Mouse (Mus musculus) intestine, embryonic 14.5 days (tissue): Measurements from ENCODE around the gene Plxna2. TPM values are rescaled to one million over a fixed set of nuclear protein-coding genes. Genes with fewer than 3 reads are reported as not detected.

ENCODE experiments used
- ATAC-seq: fragments of 200-750 bp; cut with Nextera tagmentation; replicated peaks from 2 replicates; pipeline ENCODE4 v1.8.0; 2017; ENCODE audit warnings: low read depth, moderate number of reproducible peaks, moderate TSS enrichment, moderate library complexity; ENCODE audit not compliant: low FRiP score, low TSS enrichment
- DNase-seq: peaks from one replicate; pipeline ENCODE4 v3.0.0-alpha.2; 2018; ENCODE audit warnings: low spot score
- H3K27ac ChIP-seq: fragments of 300-500 bp; sonication (generic); 2 replicates; pipeline ENCODE4 v1.5.1; 2014; ENCODE audit warnings: low read depth, mild to moderate bottlenecking, control low read depth
- H3K27me3 ChIP-seq: fragments of 300-500 bp; sonication (generic); replicated peaks from 2 replicates; pipeline ENCODE4 v1.6.1; 2014; ENCODE audit warnings: low read length, control low read depth; ENCODE audit not compliant: control insufficient read depth, insufficient read depth
- H3K36me3 ChIP-seq: fragments of 300-500 bp; sonication (generic); 2 replicates; pipeline ENCODE4 v1.6.1; 2014; ENCODE audit warnings: low read length, control low read depth; ENCODE audit not compliant: control insufficient read depth, insufficient read depth
- H3K4me1 ChIP-seq: fragments of 300-500 bp; sonication (generic); replicated peaks from 2 replicates; pipeline ENCODE4 v1.6.1; 2014; ENCODE audit warnings: low read length, control low read depth, mixed read lengths; ENCODE audit not compliant: control insufficient read depth, insufficient read depth
- H3K4me2 ChIP-seq: fragments of 300-500 bp; sonication (generic); 2 replicates; pipeline ENCODE4 v1.6.1; 2014; ENCODE audit warnings: low read length
- H3K4me3 ChIP-seq: fragments of 300-500 bp; sonication (generic); 2 replicates; pipeline ENCODE4 v1.5.1; 2014; ENCODE audit warnings: low read depth, low read length, control low read depth, mixed read lengths
- H3K9ac ChIP-seq: fragments of 300-500 bp; sonication (generic); 2 replicates; pipeline ENCODE4 v1.6.1; 2014; ENCODE audit warnings: mild to moderate bottlenecking, low read length
- H3K9me3 ChIP-seq: fragments of 300-500 bp; sonication (generic); 2 replicates; pipeline ENCODE4 v1.6.1; 2016; ENCODE audit warnings: low read length, control low read depth; ENCODE audit not compliant: control insufficient read depth
- WGBS: fragments of 180-500 bp; shearing (Covaris S2); extraction: QIAGEN DNeasy Blood & Tissue Kit; methylation state at CpG from one replicate; pipeline ENCODE4 v1.1.7; 2014; 5-methylcytosine and 5-hydroxymethylcytosine counted together
- polyA plus RNA-seq: library from polyadenylated mRNA; unstranded; fragments of >200 nt; fragmentation: Nextera tagmentation; extraction: Ambion mirVana; gene quantifications from 2 replicates; pipeline ENCODE4 v1.2.1, GENCODE M21; 2014

Plxna2 gene
- polyA plus RNA-seq, 1 experiment from 2014 or later = 8.9 TPM

DNA sequence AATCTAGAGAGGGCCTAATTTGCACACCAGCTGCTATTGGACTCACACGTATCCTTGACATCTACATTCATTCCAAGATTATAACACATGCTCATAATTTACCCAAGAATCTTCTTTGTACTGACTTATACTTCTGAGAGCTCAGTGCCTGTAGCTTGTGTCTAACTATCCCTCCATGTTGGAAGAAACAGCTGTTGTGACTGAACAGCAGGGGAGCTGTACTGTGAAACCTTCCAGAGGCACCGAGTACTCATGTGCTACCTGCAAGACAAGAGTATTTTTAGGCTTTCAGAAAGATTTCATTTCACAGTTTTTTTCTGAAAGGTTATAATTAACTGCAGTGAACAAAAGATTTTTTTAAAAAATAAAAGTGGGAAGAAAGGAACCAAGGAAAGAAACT, 159.6 kb downstream of the Plxna2 start:
- H3K27me3 ChIP-seq = no peaks in the 10 kb centered on the region
- DNase-seq (no peak), ATAC-seq (no peak)
- no peaks in the 10 kb centered on the region for H3K36me3 ChIP-seq
- no peak overlapping the region for H3K4me3 ChIP-seq
- H3K4me1 ChIP-seq = no peaks in the 10 kb centered on the region
- H3K9me3 ChIP-seq = no peaks in the 10 kb centered on the region
- no peak overlapping the region for H3K9ac ChIP-seq
- no peak overlapping the region for H3K4me2 ChIP-seq
- 96% methylated on average over 2 of the region's 2 CpGs for WGBS
- no peak overlapping the region for H3K27ac ChIP-seq

DNA sequence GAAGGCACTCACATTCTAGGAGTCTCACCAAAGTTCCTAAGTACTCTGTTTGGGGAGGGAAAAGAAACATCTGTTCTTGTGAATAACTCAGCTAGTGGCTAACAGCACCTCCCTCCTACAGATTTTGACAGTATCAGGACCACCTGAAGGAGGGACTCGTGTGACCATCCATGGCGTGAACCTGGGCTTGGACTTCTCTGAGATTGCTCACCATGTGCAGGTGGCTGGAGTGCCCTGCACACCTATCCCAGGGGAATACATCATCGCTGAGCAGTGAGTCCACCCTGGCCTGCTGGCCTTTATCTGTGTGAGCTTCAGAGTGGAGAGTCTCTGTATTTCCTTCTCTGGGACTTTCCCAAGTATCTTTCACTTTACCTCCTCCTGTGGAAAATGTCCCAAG, 162.4 kb downstream of the Plxna2 start:
- H3K4me2 ChIP-seq = no peak overlapping the region
- H3K27ac ChIP-seq = no peak overlapping the region
- H3K9me3 ChIP-seq = no peaks in the 10 kb centered on the region
- no peaks in the 10 kb centered on the region for H3K27me3 ChIP-seq
- ATAC-seq = no peak
- no peak overlapping the region for H3K9ac ChIP-seq
- 90% methylated on average over 3 of the region's 3 CpGs for WGBS
- H3K36me3 ChIP-seq = no peaks in the 10 kb centered on the region
- DNase-seq = no peak
- H3K4me1 ChIP-seq = no peaks in the 10 kb centered on the region
- H3K4me3 ChIP-seq = no peak overlapping the region

DNA sequence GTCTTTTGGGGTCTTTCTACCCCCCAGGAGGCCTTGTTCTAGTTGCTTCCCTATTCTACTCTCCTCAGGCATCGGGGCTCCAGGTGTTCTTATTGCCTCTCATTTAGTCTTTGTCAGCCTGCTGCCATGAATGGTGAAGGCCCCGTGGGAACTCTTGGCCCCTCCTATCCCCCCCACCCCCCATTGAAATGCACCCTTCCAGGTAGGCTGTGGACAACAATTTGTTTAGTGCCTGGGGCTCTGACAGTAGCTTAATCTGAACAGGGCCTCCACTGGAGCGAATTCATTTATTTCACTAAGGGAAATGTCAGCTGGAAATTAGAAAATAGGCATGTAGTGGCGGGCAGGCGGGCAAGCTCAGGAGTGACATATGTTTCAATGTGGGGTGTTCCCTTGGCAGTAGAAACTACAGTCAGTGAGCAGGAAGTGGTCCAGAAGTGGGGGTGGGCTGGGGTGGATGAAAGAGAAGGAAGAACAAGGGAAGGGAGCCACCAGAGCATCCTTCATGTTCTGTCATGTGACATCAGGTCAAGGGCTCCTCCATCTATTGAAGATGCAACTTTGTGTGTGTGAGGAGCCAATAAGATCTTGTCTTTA, 162.9 kb downstream of the Plxna2 start:
- Histone ChIP-seq H3K4me2 (no peak overlapping the region), H3K4me3 (no peak overlapping the region), H3K9me3 (no peaks in the 10 kb centered on the region), H3K4me1 (no peaks in the 10 kb centered on the region), H3K9ac (no peak overlapping the region), H3K27me3 (no peaks in the 10 kb centered on the region), H3K27ac (no peak overlapping the region), H3K36me3 (peaks cover 2% of the 10 kb centered on the region; the same call in 1 of the 2 replicates)
- DNase-seq (no peak), ATAC-seq (no peak)
- 82% methylated on average over 5 of the region's 5 CpGs for WGBS

DNA sequence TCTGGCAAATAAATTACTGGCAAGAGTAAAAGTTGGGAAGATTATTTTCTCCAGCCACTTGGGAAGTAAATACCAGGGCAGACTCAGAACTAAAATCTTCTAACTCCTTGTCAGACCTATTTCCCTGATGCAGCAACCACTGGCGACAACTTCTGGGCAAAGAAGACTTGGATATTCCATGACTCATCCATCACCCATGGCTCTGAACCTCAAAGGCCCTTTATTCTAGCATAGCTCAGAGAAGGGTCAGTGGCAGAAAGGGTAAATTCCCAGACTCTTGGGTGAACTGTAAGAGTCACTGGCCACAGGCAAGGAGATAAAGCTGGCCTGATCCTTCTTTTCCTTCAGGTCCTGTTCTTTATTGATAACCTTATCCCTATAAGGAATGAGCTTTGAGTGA, 163.5 kb downstream of the Plxna2 start:
- 85% methylated on average over 1 of the region's 1 CpGs for WGBS
- DNase-seq (no peak), ATAC-seq (no peak)
- H3K4me3 ChIP-seq = no peak overlapping the region
- no peaks in the 10 kb centered on the region for H3K9me3 ChIP-seq
- H3K36me3 ChIP-seq = peaks cover 7% of the 10 kb centered on the region
- no peaks in the 10 kb centered on the region for H3K4me1 ChIP-seq
- H3K27ac ChIP-seq = no peak overlapping the region
- no peak overlapping the region for H3K9ac ChIP-seq
- no peaks in the 10 kb centered on the region for H3K27me3 ChIP-seq
- H3K4me2 ChIP-seq = no peak overlapping the region

DNA sequence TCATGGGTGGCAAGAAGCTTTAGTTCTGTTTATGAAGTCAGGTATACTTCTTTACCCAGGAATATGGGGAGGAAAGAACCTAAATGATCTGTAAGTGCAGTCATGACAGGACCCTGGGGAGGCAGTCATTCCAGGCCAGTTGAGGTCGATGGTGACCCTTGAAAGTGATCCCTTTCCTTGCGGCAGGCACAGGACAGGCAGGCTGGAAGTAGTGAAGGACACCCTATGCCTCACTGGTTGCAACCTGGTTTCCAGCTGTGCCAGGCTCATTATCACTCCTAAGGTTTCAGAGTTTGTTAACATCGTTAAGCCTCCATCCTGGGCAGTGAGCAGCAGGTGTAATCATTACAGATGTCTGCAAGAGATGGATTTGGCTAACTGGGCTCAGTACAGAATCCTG, 164.3 kb downstream of the Plxna2 start:
- Histone ChIP-seq H3K27me3 (no peaks in the 10 kb centered on the region), H3K4me3 (no peak overlapping the region), H3K4me2 (no peak overlapping the region), H3K9me3 (no peaks in the 10 kb centered on the region), H3K36me3 (peaks cover 9% of the 10 kb centered on the region), H3K27ac (no peak overlapping the region), H3K4me1 (no peaks in the 10 kb centered on the region), H3K9ac (no peak overlapping the region)
- 66% methylated on average over 3 of the region's 3 CpGs for WGBS
- ATAC-seq (no peak), DNase-seq (no peak)

DNA sequence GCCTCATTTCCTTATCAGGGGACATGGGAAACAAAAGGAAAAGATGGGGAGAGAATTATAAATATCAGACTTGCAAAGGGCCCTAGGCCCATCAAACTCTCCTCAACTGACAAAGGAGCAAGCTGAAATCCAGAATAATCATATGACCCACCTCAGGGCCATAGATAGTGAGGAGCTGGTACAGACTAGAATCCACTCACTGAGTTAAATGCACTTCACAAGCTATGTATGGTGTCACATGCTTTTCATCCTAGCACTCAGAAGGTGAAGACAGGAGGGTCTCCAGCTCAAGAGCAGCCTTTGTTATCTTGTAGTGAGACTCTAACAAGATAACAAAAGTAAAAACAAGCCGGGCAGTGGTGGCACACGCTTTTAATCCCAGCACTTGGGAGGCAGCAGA, 169.6 kb downstream of the Plxna2 start:
- no peak overlapping the region for H3K4me3 ChIP-seq
- H3K4me2 ChIP-seq = no peak overlapping the region
- no peaks in the 10 kb centered on the region for H3K9me3 ChIP-seq
- H3K27ac ChIP-seq = no peak overlapping the region
- no peak for DNase-seq
- H3K9ac ChIP-seq = no peak overlapping the region
- 90% methylated on average over 2 of the region's 2 CpGs for WGBS
- H3K4me1 ChIP-seq = no peaks in the 10 kb centered on the region
- no peaks in the 10 kb centered on the region for H3K27me3 ChIP-seq
- H3K36me3 ChIP-seq = peaks cover 27% of the 10 kb centered on the region
- no peak for ATAC-seq

DNA sequence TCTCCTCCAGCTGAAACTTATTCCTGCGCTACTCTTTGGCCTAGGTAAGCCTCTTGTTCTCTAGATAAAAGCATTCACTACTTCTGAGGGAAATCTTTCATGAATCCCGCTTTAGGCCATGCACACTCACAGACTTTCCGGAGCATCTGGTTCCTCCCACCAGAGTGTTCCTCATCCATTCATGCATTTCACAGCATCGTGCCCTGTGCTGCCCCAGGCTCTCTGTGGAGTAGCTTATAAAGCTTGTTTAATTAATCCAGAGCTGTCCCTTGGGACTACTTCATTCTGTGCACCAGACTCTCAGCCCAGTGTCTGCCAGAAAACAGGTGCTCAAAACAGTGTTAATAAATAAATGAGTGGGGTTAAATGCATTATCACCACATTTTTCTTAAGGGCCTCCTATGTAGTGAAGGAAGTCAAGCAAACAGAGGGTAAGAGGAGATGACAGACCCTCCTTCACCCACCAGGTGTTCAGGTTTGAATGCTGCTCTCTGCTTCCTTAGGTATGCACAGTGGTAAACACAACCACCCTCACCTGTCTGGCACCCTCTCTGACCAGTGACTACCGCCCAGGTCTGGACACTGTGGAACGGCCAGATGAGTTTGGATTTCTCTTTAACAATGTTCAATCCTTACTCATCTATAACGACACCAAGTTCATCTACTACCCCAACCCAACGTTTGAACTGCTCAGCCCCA, 175.4 kb downstream of the Plxna2 start:
- no peaks in the 10 kb centered on the region for H3K27me3 ChIP-seq
- H3K4me3 ChIP-seq = no peak overlapping the region
- no peaks in the 10 kb centered on the region for H3K4me1 ChIP-seq
- WGBS = 85% methylated on average over 8 of the region's 8 CpGs
- no peak for ATAC-seq
- peaks cover 51% of the 10 kb centered on the region for H3K36me3 ChIP-seq
- no peaks in the 10 kb centered on the region for H3K9me3 ChIP-seq
- H3K9ac ChIP-seq = no peak overlapping the region
- no peak for DNase-seq
- H3K4me2 ChIP-seq = no peak overlapping the region
- H3K27ac ChIP-seq = no peak overlapping the region

DNA sequence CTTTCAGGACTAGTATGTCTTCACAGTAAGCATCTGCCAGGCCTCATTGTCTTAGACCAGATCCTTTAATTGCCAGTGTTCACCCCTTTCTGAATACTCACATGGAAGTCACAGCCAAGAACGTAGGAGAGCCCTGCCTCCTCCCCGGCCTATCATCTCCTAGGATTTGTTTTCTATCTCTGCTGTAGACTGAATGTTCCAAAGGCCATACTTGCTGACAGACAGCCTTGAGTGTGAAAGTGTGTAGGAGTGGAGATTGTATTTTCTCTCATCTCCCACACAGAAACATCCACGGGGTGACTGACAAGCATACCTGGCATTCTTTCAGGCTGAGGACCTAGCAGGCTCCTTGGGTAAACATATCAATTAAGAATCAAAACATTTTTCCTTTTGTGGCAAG, 177.3 kb downstream of the Plxna2 start:
- no peak overlapping the region for H3K9ac ChIP-seq
- 65% methylated on average over 3 of the region's 3 CpGs for WGBS
- no peak overlapping the region for H3K4me2 ChIP-seq
- H3K27me3 ChIP-seq = no peaks in the 10 kb centered on the region
- no peak overlapping the region for H3K27ac ChIP-seq
- ATAC-seq (no peak), DNase-seq (no peak)
- peaks cover 48% of the 10 kb centered on the region; the same call in 1 of the 2 replicates for H3K36me3 ChIP-seq
- H3K4me3 ChIP-seq = no peak overlapping the region
- no peaks in the 10 kb centered on the region for H3K9me3 ChIP-seq
- H3K4me1 ChIP-seq = no peaks in the 10 kb centered on the region

DNA sequence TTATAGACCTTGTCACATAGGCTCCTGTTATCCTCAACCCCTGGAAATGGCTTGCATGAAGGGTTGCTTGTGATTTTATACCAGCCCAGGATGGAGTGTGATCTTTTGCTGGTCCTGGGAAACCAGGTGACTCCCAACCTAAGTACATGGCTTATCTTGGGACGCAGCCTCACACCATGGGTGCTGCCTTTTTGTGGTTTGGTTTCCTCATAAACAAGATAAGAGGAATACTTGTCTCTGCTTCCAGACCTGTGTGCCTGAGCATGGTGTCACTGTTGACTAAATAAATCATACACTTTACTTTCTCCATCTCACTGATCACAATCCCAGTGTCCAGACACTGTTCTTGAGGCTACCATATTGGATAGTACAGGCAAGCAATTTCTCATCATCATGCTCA, 179.8 kb downstream of the Plxna2 start:
- Histone ChIP-seq H3K27ac (no peak overlapping the region), H3K27me3 (no peaks in the 10 kb centered on the region), H3K36me3 (peaks cover 57% of the 10 kb centered on the region; the same call in 1 of the 2 replicates), H3K4me1 (no peaks in the 10 kb centered on the region), H3K9ac (no peak overlapping the region), H3K4me3 (no peak overlapping the region), H3K9me3 (no peaks in the 10 kb centered on the region), H3K4me2 (no peak overlapping the region)
- ATAC-seq (no peak), DNase-seq (no peak)
- 96% methylated on average over 1 of the region's 1 CpGs for WGBS
